9 mouse cellular contexts compared by ENCODE assay signal in the genomic region with DNA sequence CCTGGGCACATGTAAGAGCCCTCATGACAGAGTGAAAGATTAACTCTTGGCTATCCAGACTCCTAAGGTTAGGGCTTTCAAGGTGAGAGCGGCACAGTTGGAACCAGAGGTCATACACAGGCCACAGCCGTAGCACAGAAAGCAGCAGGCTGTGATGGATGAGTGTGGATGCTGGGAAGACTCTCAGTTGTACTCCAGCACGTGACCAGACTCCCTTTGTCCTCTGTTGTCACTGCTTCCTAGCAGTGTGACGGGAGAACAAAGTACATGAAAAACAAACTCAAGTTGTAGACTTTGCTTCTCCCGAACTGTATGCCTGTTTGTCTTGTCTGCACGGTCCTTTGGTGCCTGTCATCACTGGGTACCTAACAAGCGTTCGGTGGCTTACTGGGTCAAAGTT. TPM values are rescaled to one million over a fixed set of nuclear protein-coding genes. Genes with fewer than 3 reads are reported as not detected.
DNase-seq lines count a peak whose midpoint lies in the region; ATAC-seq and TF ChIP-seq lines count a peak whose summit lies in the region.
"Had no signal": no experiment of that assay in that cellular context is flagged by ENCODE, and none has a peak within 500 bp of the region (broad histone marks: within the 10 kb centered on the region; RNA-seq: fewer than 3 reads in every experiment).

No protein-coding gene starts in this region.

- H3K9me3 ChIP-seq in midbrain, embryonic 10.5 days (replicated peaks): no peaks in the 10 kb centered on the region
- no peaks in the 10 kb centered on the region for H3K9me3 ChIP-seq in midbrain, embryonic 15.5 days
- no peaks in the 10 kb centered on the region for H3K9me3 ChIP-seq in hindbrain, postnatal 0 days (ENCODE audit: low read length)
- no peaks in the 10 kb centered on the region for H3K9me3 ChIP-seq in liver, embryonic 12.5 days (replicated peaks)

- TF ChIP-seq CTCF in hindbrain, postnatal 0 days (IDR thresholded peaks at IDR 0.05; ENCODE audit: low read depth): no peak

- ATAC-seq in midbrain, embryonic 15.5 days (replicated peaks): no peak
- no peak for ATAC-seq in hindbrain, postnatal 0 days
- peak; percentile 71 for ATAC-seq in liver, embryonic 12.5 days
- no peak for ATAC-seq in inflammation-experienced regulatory T-cells, adult 6 months

- peak overlapping the region; percentile 49; the same call in 1 of the 2 replicates for H3K27ac ChIP-seq in midbrain, embryonic 10.5 days (replicated peaks)
- H3K27ac ChIP-seq in midbrain, embryonic 15.5 days: no peak overlapping the region
- H3K27ac ChIP-seq in hindbrain, postnatal 0 days: no peak overlapping the region
- H3K27ac ChIP-seq in liver, embryonic 12.5 days: 0 out of 2 replicates have a peak overlapping the region, but pooled peaks have one; percentile 48

- H3K9ac ChIP-seq in midbrain, embryonic 15.5 days: no peak overlapping the region
- no peak overlapping the region for H3K9ac ChIP-seq in hindbrain, postnatal 0 days (replicated peaks; ENCODE audit: low read length)
- no peak overlapping the region for H3K9ac ChIP-seq in liver, embryonic 12.5 days

- H3K4me1 ChIP-seq in midbrain, embryonic 10.5 days: peaks cover 30% of the 10 kb centered on the region
- peaks cover 9% of the 10 kb centered on the region for H3K4me1 ChIP-seq in midbrain, embryonic 15.5 days
- peaks cover 17% of the 10 kb centered on the region; the same call in 1 of the 2 replicates for H3K4me1 ChIP-seq in hindbrain, postnatal 0 days (ENCODE audit: insufficient read depth, low read length)
- H3K4me1 ChIP-seq in liver, embryonic 12.5 days: peaks cover 35% of the 10 kb centered on the region

- H3K4me2 ChIP-seq in midbrain, embryonic 15.5 days: no peak overlapping the region
- peak overlapping the region; percentile 16; the same call in 1 of the 2 replicates for H3K4me2 ChIP-seq in hindbrain, postnatal 0 days (ENCODE audit: low read depth, low read length)
- H3K4me2 ChIP-seq in liver, embryonic 12.5 days: peak overlapping the region; percentile 79

- no peaks in the 10 kb centered on the region; the same call in 1 of the 2 replicates for H3K27me3 ChIP-seq in midbrain, embryonic 10.5 days (ENCODE audit: low read depth, poor library complexity, severe bottlenecking)
- H3K27me3 ChIP-seq in midbrain, embryonic 15.5 days (replicated peaks): no peaks in the 10 kb centered on the region
- H3K27me3 ChIP-seq in hindbrain, postnatal 0 days (ENCODE audit: insufficient read depth, low read length): no peaks in the 10 kb centered on the region
- no peaks in the 10 kb centered on the region for H3K27me3 ChIP-seq in liver, embryonic 12.5 days (replicated peaks)

- H3K36me3 ChIP-seq in midbrain, embryonic 10.5 days: no peaks in the 10 kb centered on the region
- no peaks in the 10 kb centered on the region for H3K36me3 ChIP-seq in midbrain, embryonic 15.5 days (replicated peaks)
- no peaks in the 10 kb centered on the region for H3K36me3 ChIP-seq in hindbrain, postnatal 0 days (ENCODE audit: insufficient read depth, low read length)
- no peaks in the 10 kb centered on the region for H3K36me3 ChIP-seq in liver, embryonic 12.5 days

- no peak for DNase-seq in midbrain, embryonic 10.5 days (ENCODE audit: low spot score)
- DNase-seq in hindbrain, postnatal 0 days (ENCODE audit: low spot score): peak; percentile 3
- DNase-seq in spleen, adult 18-20 months: no peak
- no peak for DNase-seq in left cerebral cortex, adult 11 months (ENCODE audit: low spot score)
- DNase-seq in ovary, postnatal 14 days (ENCODE audit: low spot score): no peak
- DNase-seq: lung, postnatal 36 days had no signal

- no peak overlapping the region for H3K4me3 ChIP-seq in midbrain, embryonic 10.5 days
- H3K4me3 ChIP-seq in midbrain, embryonic 15.5 days: no peak overlapping the region
- 0 out of 2 replicates have a peak overlapping the region, but pooled peaks have one; percentile 3 for H3K4me3 ChIP-seq in hindbrain, postnatal 0 days (ENCODE audit: low read length)
- no peak overlapping the region for H3K4me3 ChIP-seq in liver, embryonic 12.5 days

- 57% methylated on average over 8 of the region's 8 CpGs for whole genome bisulfite sequencing in midbrain, embryonic 10.5 days
- 38% methylated on average over 8 of the region's 8 CpGs for WGBS in midbrain, embryonic 15.5 days
- 12% methylated on average over 8 of the region's 8 CpGs for WGBS in hindbrain, postnatal 0 days
- WGBS in liver, embryonic 12.5 days (ENCODE audit: insufficient replicate concordance): 61% methylated on average over 8 of the region's 8 CpGs

RNA-seq across cellular contexts. Expression of a gene that starts 1.8 kb away (rescaled TPM):
- polyA plus RNA-seq in midbrain, embryonic 10.5 days (2016; fragmentation: Nextera tagmentation; extraction: Ambion mirVana): 6.1 and 7.2 TPM in 2 replicates
- 6.7 TPM in 2 replicates for polyA plus RNA-seq in midbrain, embryonic 15.5 days (2015; fragmentation: Nextera tagmentation; extraction: Ambion mirVana)
- total RNA-seq in hindbrain, postnatal 0 days (2014; rRNA removed): 20.8 and 23.1 TPM in 2 replicates
- 9.6 TPM in 2 replicates for polyA plus RNA-seq in hindbrain, postnatal 0 days (2015; fragmentation: Nextera tagmentation; extraction: Ambion mirVana)
- 7.6 and 8.5 TPM in 2 replicates for polyA plus RNA-seq in liver, embryonic 12.5 days (2016; fragmentation: Nextera tagmentation; extraction: Ambion mirVana)
- 10 to 100 TPM in 1 of 3 experiments, 1 to 10 TPM in 2; 4.7 to 10.0 (median 8.4) TPM for polyA plus RNA-seq in inflammation-experienced regulatory T-cells, adult 6 months (2017; shearing (Covaris generic))

Comparison
In these comparisons a context has a peak if more than half of its experiments do, and no peak if none do; other contexts are left out.
1. H3K27ac ChIP-seq: peak in midbrain, embryonic 10.5 days (single experiment) and liver, embryonic 12.5 days (single experiment); none in midbrain, embryonic 15.5 days (single experiment) and hindbrain, postnatal 0 days (single experiment).